Mouse (Mus musculus): ENCODE data around the gene Scamp5. TPM values are rescaled to one million over a fixed set of nuclear protein-coding genes. Genes with fewer than 3 reads are reported as not detected.

The Scamp5 gene
- polyA plus RNA-seq, 3 experiments from 2014 or later = not detected

DNA sequence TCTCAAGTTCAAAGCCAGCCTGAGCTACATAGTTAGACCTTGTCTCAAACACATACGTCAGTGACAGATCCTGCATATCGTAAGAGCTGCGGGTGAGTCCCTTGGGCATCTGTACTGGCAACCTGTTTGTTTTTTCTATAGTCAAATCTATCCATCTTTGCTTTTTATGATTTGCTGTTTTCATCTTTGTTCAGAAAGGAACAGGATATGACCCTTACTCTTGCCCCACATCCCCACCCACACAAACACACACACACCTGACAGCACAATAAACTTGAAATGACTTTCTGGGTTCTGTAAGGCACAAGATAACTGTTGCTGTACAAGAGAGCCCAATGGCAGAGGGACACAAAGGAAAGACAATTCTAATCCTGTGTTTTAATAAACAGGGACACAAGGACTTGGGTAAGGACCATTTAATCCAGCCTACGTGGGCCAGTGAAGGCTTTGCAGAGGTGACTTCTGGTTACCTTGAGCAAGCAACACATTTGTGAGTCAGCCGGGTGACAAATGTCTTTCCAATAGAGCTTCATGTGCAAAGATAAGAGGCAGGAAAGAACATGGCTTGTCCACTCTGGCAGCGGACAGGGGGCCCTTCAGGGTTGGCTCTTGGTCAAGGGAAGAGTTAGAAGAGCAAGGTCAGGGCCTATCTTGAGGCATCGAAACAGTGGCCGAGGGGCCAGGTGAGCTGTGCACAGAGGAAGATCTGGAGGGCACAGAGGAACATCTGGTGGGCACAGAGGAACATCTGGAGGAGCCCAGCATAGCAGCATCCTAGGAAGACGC is 60.5 kb downstream of the Scamp5 start:
- ATAC-seq = peak; percentile 57

DNA sequence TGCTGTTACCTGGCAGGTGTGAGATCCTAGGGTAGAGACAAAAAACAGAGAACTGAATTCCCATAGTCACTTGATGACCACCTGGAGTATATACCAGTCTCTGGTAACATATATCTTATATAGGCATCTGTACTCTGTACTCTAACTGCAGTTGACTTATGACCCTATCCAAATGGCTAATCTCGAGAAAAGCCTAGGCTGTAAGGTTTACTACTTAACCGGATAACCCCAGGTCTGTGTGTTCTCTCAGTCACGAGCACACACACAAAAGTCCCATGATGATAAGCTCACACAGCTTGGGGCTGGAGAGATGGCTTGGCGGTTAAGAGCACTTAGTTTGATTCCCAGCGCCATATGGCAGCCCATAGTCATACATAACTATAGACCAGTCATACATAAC is 61.5 kb downstream of the Scamp5 start:
- ATAC-seq = no peak

DNA sequence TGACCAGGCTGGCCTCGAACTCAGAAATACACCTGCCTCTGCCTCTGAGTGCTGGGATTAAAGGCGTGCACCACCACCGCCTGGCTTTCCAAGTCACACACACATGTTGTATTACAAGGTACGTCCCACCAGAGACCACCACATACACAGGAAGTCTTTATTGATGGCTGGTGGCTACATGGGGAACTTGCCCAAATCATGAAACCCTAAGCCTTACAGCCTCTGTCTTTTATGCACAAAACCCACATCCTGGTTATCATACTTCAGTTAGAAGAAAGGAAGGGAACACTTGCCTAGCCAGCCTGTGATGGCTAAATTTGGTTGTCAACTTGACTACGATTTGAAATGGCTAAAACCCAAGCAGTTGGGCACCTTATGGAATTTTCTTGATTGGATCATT is 63.8 kb downstream of the Scamp5 start:
- ATAC-seq = peak; percentile 84

DNA sequence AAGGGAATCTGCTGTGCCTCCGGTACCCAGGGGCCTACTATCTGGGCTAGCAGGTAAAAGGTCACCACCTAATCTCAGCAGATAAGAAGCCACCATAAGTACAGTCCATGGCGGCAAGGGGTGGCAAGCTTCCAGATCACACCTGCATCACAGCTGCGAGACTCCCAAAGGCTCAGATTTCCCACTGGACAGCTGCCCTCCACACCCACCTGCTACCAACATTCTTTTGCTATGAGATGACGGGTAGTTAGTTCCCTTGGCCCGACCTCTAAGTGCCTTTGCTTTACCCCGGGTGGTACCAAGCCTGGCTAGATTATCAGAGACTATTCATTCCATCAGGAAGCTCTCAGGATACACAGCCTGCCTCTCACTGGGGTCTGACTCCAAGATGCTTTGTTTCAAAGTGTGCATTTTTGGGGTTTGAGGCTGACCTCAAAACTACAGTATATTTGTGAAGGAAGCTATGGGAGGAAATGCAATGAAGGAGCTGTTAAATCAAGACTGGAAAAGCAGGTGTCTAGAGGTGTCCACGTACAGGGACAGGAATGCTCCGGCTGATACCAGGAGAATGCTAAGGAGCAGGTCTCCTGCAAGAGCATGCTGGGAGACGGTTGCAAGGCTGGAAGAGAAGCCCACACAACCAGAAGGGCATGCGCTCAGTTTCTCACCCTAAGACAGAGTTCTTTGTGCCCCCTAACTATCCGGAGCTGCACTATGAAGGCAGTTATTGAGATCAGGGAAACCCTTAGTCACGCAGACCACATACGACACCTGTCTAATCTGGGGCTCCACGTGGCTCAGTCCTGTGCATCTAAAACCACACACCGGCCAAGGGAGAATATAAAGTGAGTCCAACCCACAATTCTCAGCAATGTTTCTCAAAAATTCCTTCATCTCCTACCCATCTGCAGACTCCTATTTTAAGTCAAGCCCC is 65.3 kb downstream of the Scamp5 start:
- no peak for ATAC-seq

DNA sequence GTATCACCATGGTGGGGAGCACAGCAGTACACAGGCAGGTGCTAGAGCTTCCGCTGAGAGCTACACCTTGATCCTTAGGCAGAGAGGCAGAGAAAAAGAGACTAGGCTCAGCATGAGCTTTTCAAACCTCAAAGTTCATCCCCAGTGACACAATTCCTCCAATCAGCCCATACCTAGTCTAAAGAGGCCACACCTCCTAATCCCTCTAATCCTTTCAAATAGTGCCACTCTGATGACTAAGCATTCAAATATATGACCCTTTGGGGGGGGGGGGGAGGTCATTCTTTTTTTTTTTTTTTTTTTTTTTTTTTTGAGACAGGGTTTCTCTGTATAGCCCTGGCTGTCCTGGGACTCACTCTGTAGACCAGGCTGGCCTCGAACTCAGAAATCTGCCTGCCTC is 69.1 kb downstream of the Scamp5 start:
- ATAC-seq = no peak

DNA sequence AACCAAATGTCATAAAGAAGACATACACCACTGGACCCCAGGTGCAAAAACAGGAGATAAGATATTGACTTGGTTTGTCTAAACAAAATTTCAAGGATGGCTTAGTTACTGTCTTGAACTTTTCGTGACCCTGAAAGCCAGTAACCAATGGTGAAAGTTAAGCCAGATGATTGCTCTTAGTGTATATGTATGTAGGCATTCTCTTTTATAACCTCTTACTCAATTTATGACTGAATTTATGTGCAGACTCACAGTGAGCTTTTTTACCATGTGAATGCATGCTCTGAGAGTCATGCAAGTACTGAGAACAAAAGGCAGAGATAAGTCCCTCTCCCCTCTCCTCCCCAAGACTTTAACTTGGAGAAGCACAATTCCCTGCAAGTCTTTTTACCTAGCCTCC is 75.0 kb downstream of the Scamp5 start:
- no peak for ATAC-seq

Other genes starting within 250 kb of the Scamp5 start
- not detected for gene Trcg1, start 231.5 kb downstream of the Scamp5 start, polyA plus RNA-seq (2017; shearing (Covaris generic))
- gene 1700017B05Rik, start 205.4 kb downstream of the Scamp5 start, polyA plus RNA-seq (2017; shearing (Covaris generic)) = 10 to 100 TPM; 15.1 to 27.5 (median 19.5) TPM
- 100 to 1,000 TPM in 2 of 3 experiments, 10 to 100 TPM in 1; 65.2 to 228 (median 153) TPM for gene Ppcdc, start 27.9 kb downstream of the Scamp5 start, polyA plus RNA-seq (2017; shearing (Covaris generic))
- not detected for gene Rpp25, start 36.0 kb upstream of the Scamp5 start, polyA plus RNA-seq (2017; shearing (Covaris generic))
- 100 to 1,000 TPM; 223 to 469 (median 223) TPM for gene Cox5a, start 53.2 kb upstream of the Scamp5 start, polyA plus RNA-seq (2017; shearing (Covaris generic))
- gene Fam219b, start 69.5 kb upstream of the Scamp5 start, polyA plus RNA-seq (2017; shearing (Covaris generic)) = 10 to 100 TPM; 19.6 to 40.2 (median 32.7) TPM
- gene Mpi, start 84.7 kb upstream of the Scamp5 start, polyA plus RNA-seq (2017; shearing (Covaris generic)) = 10 to 100 TPM; 14.3 to 16.0 (median 14.7) TPM
- 10 to 100 TPM; 81.3 to 95.1 (median 84.9) TPM for gene Scamp2, start 92.9 kb upstream of the Scamp5 start, polyA plus RNA-seq (2017; shearing (Covaris generic))
- gene Ulk3, start 121.4 kb upstream of the Scamp5 start, polyA plus RNA-seq (2017; shearing (Covaris generic)) = 10 to 100 TPM; 31.1 to 35.4 (median 32.0) TPM
- not detected for gene Cplx3, start 138.2 kb upstream of the Scamp5 start, polyA plus RNA-seq (2017; shearing (Covaris generic))
- under 1 TPM; 0.23 to 0.97 (median 0.40) TPM for gene Lman1l, start 152.7 kb upstream of the Scamp5 start, polyA plus RNA-seq (2017; shearing (Covaris generic))
- 100 to 1,000 TPM; 113 to 133 (median 122) TPM for gene Csk, start 185.6 kb upstream of the Scamp5 start, polyA plus RNA-seq (2017; shearing (Covaris generic))
- not detected for gene Cyp1a2, start 215.6 kb upstream of the Scamp5 start, polyA plus RNA-seq (2017; shearing (Covaris generic))
- gene Cyp1a1, start 219.9 kb upstream of the Scamp5 start, polyA plus RNA-seq (2017; shearing (Covaris generic)) = under 1 TPM in 2 of 3 experiments, not detected in 1; 0.21 TPM
- 10 to 100 TPM; 22.7 to 32.1 (median 29.1) TPM for gene Edc3, start 240.5 kb upstream of the Scamp5 start, polyA plus RNA-seq (2017; shearing (Covaris generic))

Data from inflammation-experienced regulatory T-cells, adult 6 months (primary cell).